Mouse (Mus musculus): ENCODE data around the gene Dock9. TPM values are rescaled to one million over a fixed set of nuclear protein-coding genes. Genes with fewer than 3 reads are reported as not detected.
A peak's percentile ranks its signal among the peaks of the same experiment; 100 is the strongest.

Gene Dock9
- polyA plus RNA-seq, 1 experiment = 5.2 TPM

DNA sequence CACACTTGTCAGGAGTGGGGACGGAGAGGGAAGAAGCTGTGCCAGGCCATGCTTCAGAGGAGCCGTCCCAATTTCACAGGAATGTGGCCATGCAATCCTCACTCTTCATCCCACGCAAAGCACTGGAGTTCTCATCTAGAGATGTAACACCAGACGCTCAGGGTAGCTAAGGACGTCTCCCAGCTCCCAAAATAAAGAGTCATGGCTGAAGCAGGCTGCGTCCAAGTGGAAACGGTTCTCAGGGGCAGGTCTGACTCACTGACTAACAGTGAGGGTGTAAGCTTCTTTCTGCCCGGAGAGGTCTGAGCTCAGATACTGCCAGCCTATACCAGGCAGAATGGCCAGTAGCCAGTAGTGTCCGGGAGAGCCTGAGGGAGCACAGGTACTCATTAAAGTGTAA is 201.0 kb downstream of the Dock9 start:
- H3K27ac ChIP-seq (ENCODE audit: control insufficient read depth, insufficient read depth, low read depth, low read length, poor library complexity) = no peak overlapping the region
- H3K4me1 ChIP-seq (ENCODE audit: control insufficient read depth, insufficient read depth, low read length) = no peaks in the 10 kb centered on the region; the same call in 1 of the 2 replicates
- H3K4me3 ChIP-seq (replicated peaks; ENCODE audit: control insufficient read depth, low read depth, low read length) = no peak overlapping the region
- 86% methylated on average over 9 of the region's 9 CpGs for WGBS
- no peak for TF ChIP-seq CTCF (IDR thresholded peaks at IDR 0.05; ENCODE audit: control insufficient read depth, insufficient read depth, low read length)

DNA sequence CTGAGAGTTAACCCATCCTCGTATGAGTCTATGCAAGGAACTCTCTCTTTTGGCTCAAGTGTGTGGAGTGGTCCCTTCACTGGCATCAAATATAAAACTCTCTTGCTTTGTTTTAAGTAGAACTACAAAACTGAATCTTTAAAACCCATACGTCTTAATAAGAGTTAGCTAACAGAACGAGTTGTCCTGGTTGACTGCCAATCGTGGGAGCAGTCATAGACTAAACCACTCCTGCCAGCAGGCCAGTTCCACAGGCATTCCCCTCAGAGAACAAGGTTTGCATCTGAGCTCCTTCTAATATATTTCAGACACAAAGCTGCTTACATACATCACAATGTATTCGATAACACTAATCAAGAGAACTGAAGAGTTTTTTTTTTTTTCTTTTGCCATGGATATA is 203.0 kb downstream of the Dock9 start:
- TF ChIP-seq POLR2A (IDR thresholded peaks at IDR 0.05; ENCODE audit: borderline replicate concordance, control insufficient read depth, low read depth, low read length) = no peak
- no peak for TF ChIP-seq CTCF (IDR thresholded peaks at IDR 0.05; ENCODE audit: control insufficient read depth, insufficient read depth, low read length)
- H3K4me3 ChIP-seq (replicated peaks; ENCODE audit: control insufficient read depth, low read depth, low read length) = no peak overlapping the region
- 75% methylated on average over 5 of the region's 5 CpGs for WGBS
- H3K27ac ChIP-seq (ENCODE audit: control insufficient read depth, insufficient read depth, low read depth, low read length, poor library complexity) = no peak overlapping the region
- H3K4me1 ChIP-seq (ENCODE audit: control insufficient read depth, insufficient read depth, low read length) = no peaks in the 10 kb centered on the region; the same call in 1 of the 2 replicates

DNA sequence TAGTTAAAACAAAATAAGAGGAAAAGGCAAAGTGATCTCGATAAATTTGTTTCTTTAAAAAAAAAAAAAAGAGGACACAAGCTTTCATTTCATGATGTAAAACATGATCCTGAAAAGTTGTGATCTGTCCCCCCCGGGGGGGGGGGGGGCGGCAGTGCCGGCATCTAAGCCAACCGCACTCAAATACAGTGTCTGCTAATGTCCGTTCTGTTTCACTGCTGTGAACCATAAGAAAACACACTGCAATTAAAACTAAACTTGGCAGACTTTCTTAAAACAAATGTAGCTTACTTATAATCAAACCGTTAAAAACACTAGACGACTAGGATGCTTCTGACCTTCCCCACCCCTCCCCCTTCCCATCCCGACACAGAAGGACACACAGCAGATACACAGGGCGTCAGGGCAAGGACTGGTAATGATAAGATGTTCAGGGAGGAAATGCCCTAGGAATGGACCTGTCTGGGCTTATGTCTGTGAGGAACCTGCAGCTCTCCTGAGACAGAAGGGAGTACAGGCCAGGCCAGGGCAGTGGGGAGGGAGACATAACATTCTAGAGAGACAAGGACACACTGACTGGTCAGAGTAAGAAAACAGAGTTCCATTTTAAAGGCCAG is 204.2 kb downstream of the Dock9 start:
- H3K4me3 ChIP-seq (replicated peaks; ENCODE audit: control insufficient read depth, low read depth, low read length) = no peak overlapping the region
- WGBS = 77% methylated on average over 10 of the region's 10 CpGs
- no peaks in the 10 kb centered on the region; the same call in 1 of the 2 replicates for H3K4me1 ChIP-seq (ENCODE audit: control insufficient read depth, insufficient read depth, low read length)
- no peak overlapping the region for H3K27ac ChIP-seq (ENCODE audit: control insufficient read depth, insufficient read depth, low read depth, low read length, poor library complexity)
- no peak for TF ChIP-seq CTCF (IDR thresholded peaks at IDR 0.05; ENCODE audit: control insufficient read depth, insufficient read depth, low read length)
- no peak for TF ChIP-seq POLR2A (IDR thresholded peaks at IDR 0.05; ENCODE audit: borderline replicate concordance, control insufficient read depth, low read depth, low read length)

DNA sequence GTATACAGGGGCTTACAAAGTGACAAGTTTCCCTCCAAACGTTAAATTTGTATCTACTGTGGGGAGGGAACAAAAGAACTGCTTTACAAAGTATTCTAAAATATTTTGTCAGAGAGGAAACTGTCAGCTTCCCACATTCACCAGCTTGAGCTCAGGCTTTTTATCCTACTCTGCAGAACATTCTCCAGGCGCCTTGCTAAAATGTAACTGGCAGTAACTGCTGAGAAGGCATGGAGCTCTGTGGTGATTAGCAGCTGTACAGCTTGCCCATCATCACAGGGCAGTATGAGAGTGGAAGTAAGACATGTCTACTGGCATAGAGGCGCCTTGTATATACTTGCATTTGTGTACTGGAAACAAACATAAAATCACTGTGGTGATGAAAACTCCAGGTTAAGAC is 204.7 kb downstream of the Dock9 start:
- Histone ChIP-seq H3K27ac (ENCODE audit: control insufficient read depth, insufficient read depth, low read depth, low read length, poor library complexity) (no peak overlapping the region), H3K4me1 (ENCODE audit: control insufficient read depth, insufficient read depth, low read length) (no peaks in the 10 kb centered on the region; the same call in 1 of the 2 replicates), H3K4me3 (replicated peaks; ENCODE audit: control insufficient read depth, low read depth, low read length) (no peak overlapping the region)
- 54% methylated on average over 3 of the region's 3 CpGs for WGBS
- TF ChIP-seq CTCF (IDR thresholded peaks at IDR 0.05; ENCODE audit: control insufficient read depth, insufficient read depth, low read length) = no peak
- no peak for TF ChIP-seq POLR2A (IDR thresholded peaks at IDR 0.05; ENCODE audit: borderline replicate concordance, control insufficient read depth, low read depth, low read length)

DNA sequence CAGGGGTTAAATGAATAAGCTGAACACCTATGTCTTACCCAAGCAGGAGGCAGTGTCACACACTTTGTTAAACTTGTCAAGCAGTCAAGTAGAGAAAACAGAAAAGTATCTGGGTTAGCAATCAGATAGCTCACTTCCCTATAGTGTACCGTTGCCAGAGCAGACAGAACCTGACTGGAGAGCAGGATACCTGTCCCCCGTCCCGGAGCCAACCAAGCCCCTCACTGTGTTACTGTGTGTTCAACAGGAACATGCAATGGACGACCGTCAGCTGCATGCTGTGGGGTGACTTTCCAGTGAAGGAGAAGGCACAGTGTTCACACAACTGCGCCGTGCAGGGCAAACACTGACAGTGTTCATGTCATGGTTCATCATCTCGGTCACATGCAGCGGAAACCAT is 205.3 kb downstream of the Dock9 start:
- no peak overlapping the region for H3K4me3 ChIP-seq (replicated peaks; ENCODE audit: control insufficient read depth, low read depth, low read length)
- no peaks in the 10 kb centered on the region; the same call in 1 of the 2 replicates for H3K4me1 ChIP-seq (ENCODE audit: control insufficient read depth, insufficient read depth, low read length)
- 70% methylated on average over 9 of the region's 9 CpGs for WGBS
- no peak overlapping the region for H3K27ac ChIP-seq (ENCODE audit: control insufficient read depth, insufficient read depth, low read depth, low read length, poor library complexity)
- no peak for TF ChIP-seq POLR2A (IDR thresholded peaks at IDR 0.05; ENCODE audit: borderline replicate concordance, control insufficient read depth, low read depth, low read length)
- TF ChIP-seq CTCF (IDR thresholded peaks at IDR 0.05; ENCODE audit: control insufficient read depth, insufficient read depth, low read length) = no peak

DNA sequence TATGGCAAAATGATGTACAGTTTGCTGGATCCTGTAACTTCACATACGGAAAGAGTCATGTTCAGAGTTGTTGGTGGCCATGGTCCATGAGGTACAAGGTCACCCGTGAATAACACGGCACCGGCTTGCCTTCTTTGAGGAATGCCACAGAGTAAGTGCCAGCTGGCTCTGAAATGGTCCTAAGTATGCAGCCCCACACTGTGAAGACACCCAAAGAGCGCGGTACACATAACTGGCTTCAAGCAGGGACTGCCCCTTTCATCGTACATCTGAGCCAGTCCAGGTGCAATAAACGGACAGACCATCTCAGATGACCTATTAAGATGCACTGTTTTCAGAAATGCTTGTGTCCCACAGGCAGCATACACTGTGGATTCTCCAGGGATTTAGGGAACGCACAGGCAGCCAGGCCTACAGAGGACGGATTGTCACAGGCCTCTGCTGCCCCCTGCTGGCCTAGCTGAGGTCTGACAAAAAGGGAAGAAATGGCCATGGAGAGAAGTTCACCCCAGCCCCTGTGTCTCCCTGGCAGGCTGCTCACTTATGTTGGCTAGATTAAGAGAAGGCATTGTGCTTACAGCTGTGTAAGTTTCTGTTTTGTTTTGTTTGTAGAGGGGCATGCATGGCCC is 208.4 kb downstream of the Dock9 start:
- no peak overlapping the region for H3K27ac ChIP-seq (ENCODE audit: control insufficient read depth, insufficient read depth, low read depth, low read length, poor library complexity)
- WGBS = 74% methylated on average over 10 of the region's 10 CpGs
- H3K4me1 ChIP-seq (ENCODE audit: control insufficient read depth, insufficient read depth, low read length) = no peaks in the 10 kb centered on the region; the same call in 1 of the 2 replicates
- no peak overlapping the region for H3K4me3 ChIP-seq (replicated peaks; ENCODE audit: control insufficient read depth, low read depth, low read length)
- TF ChIP-seq POLR2A (IDR thresholded peaks at IDR 0.05; ENCODE audit: borderline replicate concordance, control insufficient read depth, low read depth, low read length) = no peak
- peak; percentile 88 for TF ChIP-seq CTCF (IDR thresholded peaks at IDR 0.05; ENCODE audit: control insufficient read depth, insufficient read depth, low read length)

DNA sequence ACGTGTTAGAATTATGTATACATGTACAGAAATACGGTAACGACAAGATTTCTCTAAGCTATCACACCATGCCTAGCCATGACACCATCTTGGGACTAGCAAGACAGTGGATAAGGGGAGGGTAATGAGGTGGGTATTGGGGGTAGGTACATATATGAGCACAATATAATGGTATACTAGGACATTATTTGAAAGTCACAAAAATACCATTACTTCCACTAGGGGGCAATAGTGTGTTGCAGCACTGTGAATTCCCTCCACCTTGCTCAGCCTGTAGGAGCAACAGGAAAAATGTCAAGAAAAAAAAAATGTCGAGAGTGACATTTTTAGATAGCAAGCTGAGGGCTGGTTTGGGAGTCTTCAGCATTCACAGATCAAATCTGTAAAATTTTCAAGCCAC is 209.2 kb downstream of the Dock9 start:
- 69% methylated on average over 4 of the region's 4 CpGs for WGBS
- no peak overlapping the region for H3K27ac ChIP-seq (ENCODE audit: control insufficient read depth, insufficient read depth, low read depth, low read length, poor library complexity)
- no peak overlapping the region for H3K4me3 ChIP-seq (replicated peaks; ENCODE audit: control insufficient read depth, low read depth, low read length)
- TF ChIP-seq CTCF (IDR thresholded peaks at IDR 0.05; ENCODE audit: control insufficient read depth, insufficient read depth, low read length) = no peak
- TF ChIP-seq POLR2A (IDR thresholded peaks at IDR 0.05; ENCODE audit: borderline replicate concordance, control insufficient read depth, low read depth, low read length) = no peak
- H3K4me1 ChIP-seq (ENCODE audit: control insufficient read depth, insufficient read depth, low read length) = no peaks in the 10 kb centered on the region

DNA sequence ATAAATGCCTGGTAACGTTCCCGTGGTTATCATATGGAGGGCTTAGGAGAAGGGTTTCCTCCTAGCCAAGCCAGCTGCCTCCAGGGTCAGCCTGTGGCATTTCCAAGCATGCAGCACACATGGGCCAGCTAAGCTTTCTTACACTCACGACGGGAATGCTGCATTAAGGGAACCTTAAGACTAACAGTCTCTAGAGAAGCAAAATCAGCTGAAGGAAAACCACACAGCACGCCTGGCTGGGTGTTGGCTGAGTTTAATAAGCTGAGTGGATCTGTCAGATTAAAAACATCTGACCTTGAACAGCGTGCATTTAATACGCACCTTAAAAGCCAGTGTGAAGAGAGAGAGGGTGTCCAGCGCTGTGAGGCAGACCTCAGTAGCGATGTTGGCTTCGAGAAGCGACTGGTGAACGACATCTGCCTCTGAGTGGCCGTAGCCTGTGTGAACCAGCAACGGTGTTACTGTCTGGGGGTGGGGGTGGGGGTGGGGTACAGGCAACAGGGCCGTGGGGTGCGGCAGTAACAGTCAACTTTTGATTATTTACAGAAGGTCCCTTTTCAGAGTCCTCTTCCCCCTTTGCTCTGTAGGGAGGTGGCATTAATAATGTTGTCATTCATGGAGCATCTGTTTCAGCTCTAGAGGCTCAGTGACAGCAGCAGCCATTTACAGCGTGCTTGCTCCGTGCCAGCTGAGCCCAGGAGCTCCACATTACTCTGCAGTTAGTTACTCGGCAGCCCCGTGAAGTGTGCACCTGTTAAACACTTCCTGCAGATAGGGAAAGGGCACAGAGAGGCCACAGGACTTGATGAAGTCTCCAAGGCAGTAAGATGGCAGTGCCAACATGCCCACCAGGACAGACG is 211.5 kb downstream of the Dock9 start:
- no peak overlapping the region for H3K27ac ChIP-seq (ENCODE audit: control insufficient read depth, insufficient read depth, low read depth, low read length, poor library complexity)
- TF ChIP-seq CTCF (IDR thresholded peaks at IDR 0.05; ENCODE audit: control insufficient read depth, insufficient read depth, low read length) (no peak), POLR2A (IDR thresholded peaks at IDR 0.05; ENCODE audit: borderline replicate concordance, control insufficient read depth, low read depth, low read length) (no peak)
- no peaks in the 10 kb centered on the region for H3K4me1 ChIP-seq (ENCODE audit: control insufficient read depth, insufficient read depth, low read length)
- no peak overlapping the region for H3K4me3 ChIP-seq (replicated peaks; ENCODE audit: control insufficient read depth, low read depth, low read length)
- 46% methylated on average over 21 of the region's 21 CpGs for WGBS
